Mouse (Mus musculus): Measurements from ENCODE around the gene Grid2.

GRCm38 (mm10) chr6:63917035-63917570 lies 661.4 kb downstream of the Grid2 start:
- TF ChIP-seq CTCF (IDR thresholded peaks at IDR 0.05; ENCODE audit: control insufficient read depth, insufficient read depth, low read length) (no peak), POLR2A (IDR thresholded peaks at IDR 0.05; ENCODE audit: borderline replicate concordance, control insufficient read depth, low read depth, low read length) (no peak)

Data from bone marrow, adult 2 months (tissue).